Mouse (Mus musculus): ENCODE results near the gene Slc25a1. TPM values are rescaled to one million over a fixed set of nuclear protein-coding genes. Genes with fewer than 3 reads are reported as not detected.

The Slc25a1 gene
- polyA plus RNA-seq, 1 experiment from 2014 or later: 145 TPM

- 88% methylated on average over 10 of the region's 10 CpGs for WGBS
Measured at GRCm38 (mm10) chr16:17936776-17937175, 8.8 kb upstream of the Slc25a1 start.

GRCm38 (mm10) chr16:17934445-17934910 lies 6.5 kb upstream of the Slc25a1 start:
- Histone ChIP-seq H3K36me3 (no peaks in the 10 kb centered on the region), H3K4me1 (0 out of 2 replicates have a peak, but pooled peaks cover 8% of the 10 kb centered on the region), H3K9me3 (no peaks in the 10 kb centered on the region), H3K27me3 (no peaks in the 10 kb centered on the region), H3K9ac (replicated peaks) (no peak overlapping the region), H3K4me2 (replicated peaks) (no peak overlapping the region), H3K4me3 (no peak overlapping the region), H3K27ac (replicated peaks) (no peak overlapping the region)
- 70% methylated on average over 3 of the region's 3 CpGs for WGBS
- no peak for ATAC-seq (replicated peaks)

More at GRCm38 (mm10) chr16:17936776-17937175, 8.8 kb upstream of the Slc25a1 start:
- ATAC-seq (replicated peaks): no peak
- H3K9ac ChIP-seq (replicated peaks): no peak overlapping the region
- H3K4me3 ChIP-seq: no peak overlapping the region
- no peaks in the 10 kb centered on the region for H3K9me3 ChIP-seq
- H3K4me1 ChIP-seq: 0 out of 2 replicates have a peak, but pooled peaks cover 8% of the 10 kb centered on the region
- no peaks in the 10 kb centered on the region for H3K36me3 ChIP-seq
- no peak overlapping the region for H3K27ac ChIP-seq (replicated peaks)
- no peaks in the 10 kb centered on the region for H3K27me3 ChIP-seq
- H3K4me2 ChIP-seq (replicated peaks): no peak overlapping the region

- H3K36me3 ChIP-seq: no peaks in the 10 kb centered on the region
- H3K9ac ChIP-seq (replicated peaks): no peak overlapping the region
- WGBS: 75% methylated on average over 9 of the region's 9 CpGs
- H3K4me3 ChIP-seq: no peak overlapping the region
- no peak overlapping the region for H3K4me2 ChIP-seq (replicated peaks)
- no peaks in the 10 kb centered on the region for H3K9me3 ChIP-seq
- ATAC-seq (replicated peaks): no peak
- H3K27me3 ChIP-seq: no peaks in the 10 kb centered on the region
- 0 out of 2 replicates have a peak, but pooled peaks cover 4% of the 10 kb centered on the region for H3K4me1 ChIP-seq
- no peak overlapping the region for H3K27ac ChIP-seq (replicated peaks)
Measured at GRCm38 (mm10) chr16:17933594-17934444, 5.8 kb upstream of the Slc25a1 start.

DNA sequence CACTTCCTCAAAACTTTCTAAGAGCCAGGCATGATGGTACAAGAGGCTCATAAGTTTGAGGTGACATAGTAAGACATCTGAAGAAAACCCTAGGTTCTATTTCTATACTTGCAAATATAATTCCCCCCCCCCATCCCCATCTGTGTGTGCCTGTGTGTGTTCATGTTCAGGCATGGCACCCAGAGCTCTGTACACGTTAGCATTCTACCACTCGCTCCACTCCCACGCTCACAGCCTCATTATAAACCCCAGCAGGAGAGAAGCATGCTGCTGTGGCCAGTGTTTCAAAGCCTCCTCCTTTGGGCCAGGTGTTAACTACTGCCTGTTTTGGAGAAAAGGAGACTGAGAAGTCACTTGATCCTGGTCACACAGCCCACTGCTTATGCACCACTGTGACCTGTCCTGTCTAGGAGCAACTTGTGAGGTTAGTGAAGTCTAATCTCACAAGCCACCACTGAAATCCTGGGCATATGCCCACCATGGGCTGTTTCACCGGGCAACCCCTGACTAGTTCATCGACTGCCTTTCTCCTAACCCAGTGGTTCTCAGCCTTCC lies 4.0 kb upstream of the Slc25a1 start:
- WGBS: 64% methylated on average over 5 of the region's 5 CpGs
- Histone ChIP-seq H3K9me3 (no peaks in the 10 kb centered on the region), H3K36me3 (no peaks in the 10 kb centered on the region), H3K4me1 (peaks cover 7% of the 10 kb centered on the region), H3K27me3 (no peaks in the 10 kb centered on the region), H3K9ac (replicated peaks) (no peak overlapping the region), H3K4me2 (replicated peaks) (no peak overlapping the region), H3K27ac (replicated peaks) (no peak overlapping the region), H3K4me3 (no peak overlapping the region)
- ATAC-seq (replicated peaks): no peak

DNA sequence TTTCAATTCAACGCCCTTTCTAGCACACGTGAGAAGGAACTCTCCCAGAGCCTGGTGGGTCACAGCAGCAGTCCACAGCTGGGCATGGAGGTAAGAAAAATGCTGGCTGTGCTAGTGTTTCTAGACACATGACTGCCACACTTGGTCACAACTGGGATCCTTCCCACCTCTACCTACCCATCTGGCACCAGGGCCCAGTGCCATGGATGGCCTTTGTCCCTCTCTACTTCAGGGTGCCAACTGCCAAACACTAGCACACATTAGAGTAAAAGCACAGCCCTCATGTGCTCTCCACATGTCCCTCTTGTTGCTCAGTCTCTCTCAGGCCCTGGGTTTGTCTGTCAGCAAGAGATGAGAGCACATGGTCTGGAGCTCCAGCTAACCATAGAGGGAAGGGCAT lies 1.6 kb upstream of the Slc25a1 start:
- no peak for ATAC-seq (replicated peaks)
- WGBS: 43% methylated on average over 2 of the region's 2 CpGs

DNA sequence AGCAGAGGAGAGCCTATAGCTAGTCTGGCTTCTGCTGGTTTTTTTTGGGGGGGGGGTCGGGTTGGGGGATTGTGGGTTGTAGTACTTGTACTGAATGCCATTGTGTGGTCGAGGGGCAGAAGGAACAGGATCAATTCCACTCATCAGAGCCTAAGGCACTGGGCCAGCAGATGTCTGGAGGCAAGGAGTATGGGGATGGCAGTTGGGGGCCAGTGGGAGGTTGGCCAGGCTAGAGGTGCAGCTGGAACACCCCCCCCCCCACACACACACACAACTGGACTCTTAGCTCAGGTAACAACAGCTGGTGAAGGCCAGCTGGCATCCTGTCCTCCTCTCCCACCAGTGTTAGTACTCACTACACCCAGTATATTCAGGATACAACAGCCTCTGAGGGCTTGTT lies 1.2 kb upstream of the Slc25a1 start:
- peaks cover 10% of the 10 kb centered on the region; the same call in 1 of the 2 replicates for H3K36me3 ChIP-seq
- no peak; the same call in 1 of the 2 replicates for ATAC-seq (replicated peaks)
- peaks cover 18% of the 10 kb centered on the region for H3K4me1 ChIP-seq
- H3K4me2 ChIP-seq (replicated peaks): no peak overlapping the region
- peak overlapping the region; percentile 83; the same call in 1 of the 2 replicates for H3K27ac ChIP-seq (replicated peaks)
- H3K9me3 ChIP-seq: no peaks in the 10 kb centered on the region
- H3K4me3 ChIP-seq: 0 out of 2 replicates have a peak overlapping the region, but pooled peaks have one; percentile 78
- no peaks in the 10 kb centered on the region for H3K27me3 ChIP-seq
- no peak overlapping the region for H3K9ac ChIP-seq (replicated peaks)
- 0% methylated on average over 2 of the region's 2 CpGs for WGBS

More for the DNA sequence above, 1.6 kb upstream of the Slc25a1 start:
- no peak overlapping the region for H3K9ac ChIP-seq (replicated peaks)
- no peak overlapping the region for H3K4me3 ChIP-seq
- H3K36me3 ChIP-seq: peaks cover 10% of the 10 kb centered on the region; the same call in 1 of the 2 replicates
- peaks cover 18% of the 10 kb centered on the region for H3K4me1 ChIP-seq
- H3K27me3 ChIP-seq: no peaks in the 10 kb centered on the region
- H3K9me3 ChIP-seq: no peaks in the 10 kb centered on the region
- no peak overlapping the region for H3K4me2 ChIP-seq (replicated peaks)
- no peak overlapping the region for H3K27ac ChIP-seq (replicated peaks)

DNA sequence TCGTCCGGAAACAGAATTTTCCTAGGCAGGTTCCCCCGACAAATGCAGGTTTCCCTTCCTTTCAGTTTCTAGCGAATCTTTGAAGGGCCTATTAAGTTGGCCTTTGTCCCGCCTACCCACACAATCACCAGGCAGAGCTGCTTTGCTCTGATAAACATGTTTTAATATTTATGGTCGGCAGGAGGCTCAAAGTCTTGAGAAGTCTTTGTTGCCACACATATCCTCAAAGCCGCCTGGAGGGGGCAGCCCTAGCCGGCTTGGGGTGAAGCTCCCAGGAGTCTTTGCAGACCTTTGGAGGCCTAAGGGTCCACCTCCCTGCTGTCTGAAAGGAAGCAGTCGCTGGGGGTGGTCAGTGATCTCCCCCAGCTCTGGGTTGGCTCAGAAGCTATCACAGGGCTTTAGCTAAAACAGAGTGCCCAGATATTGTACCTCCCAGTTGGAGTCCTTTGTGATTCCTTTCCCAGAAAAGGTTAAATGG lies 647 bp upstream of the Slc25a1 start:
- peak; percentile 51 for ATAC-seq (replicated peaks)
- WGBS: under 1% methylated on average over 9 of the region's 9 CpGs
- peak overlapping the region; percentile 78 for H3K4me3 ChIP-seq

GRCm38 (mm10) chr16:17927351-17928082 lies 502 bp downstream of the Slc25a1 start:
- under 1% methylated on average over 72 of the region's 72 CpGs for WGBS
- peak overlapping the region; percentile 77 for H3K9ac ChIP-seq (replicated peaks)
- H3K27ac ChIP-seq (replicated peaks): peak overlapping the region; percentile 83
- H3K4me2 ChIP-seq (replicated peaks): peak overlapping the region; percentile 95
- H3K4me1 ChIP-seq: peaks cover 29% of the 10 kb centered on the region
- peak; percentile 55 for ATAC-seq (replicated peaks)
- H3K36me3 ChIP-seq: peaks cover 10% of the 10 kb centered on the region; the same call in 1 of the 2 replicates
- no peaks in the 10 kb centered on the region for H3K27me3 ChIP-seq
- peak overlapping the region; percentile 78 for H3K4me3 ChIP-seq
- no peaks in the 10 kb centered on the region for H3K9me3 ChIP-seq

More for the DNA sequence above, 647 bp upstream of the Slc25a1 start:
- H3K27me3 ChIP-seq: no peaks in the 10 kb centered on the region
- H3K36me3 ChIP-seq: peaks cover 10% of the 10 kb centered on the region; the same call in 1 of the 2 replicates
- no peaks in the 10 kb centered on the region for H3K9me3 ChIP-seq
- peak overlapping the region; percentile 83 for H3K27ac ChIP-seq (replicated peaks)
- peaks cover 18% of the 10 kb centered on the region for H3K4me1 ChIP-seq
- peak overlapping the region; percentile 77 for H3K9ac ChIP-seq (replicated peaks)
- H3K4me2 ChIP-seq (replicated peaks): peak overlapping the region; percentile 95

DNA sequence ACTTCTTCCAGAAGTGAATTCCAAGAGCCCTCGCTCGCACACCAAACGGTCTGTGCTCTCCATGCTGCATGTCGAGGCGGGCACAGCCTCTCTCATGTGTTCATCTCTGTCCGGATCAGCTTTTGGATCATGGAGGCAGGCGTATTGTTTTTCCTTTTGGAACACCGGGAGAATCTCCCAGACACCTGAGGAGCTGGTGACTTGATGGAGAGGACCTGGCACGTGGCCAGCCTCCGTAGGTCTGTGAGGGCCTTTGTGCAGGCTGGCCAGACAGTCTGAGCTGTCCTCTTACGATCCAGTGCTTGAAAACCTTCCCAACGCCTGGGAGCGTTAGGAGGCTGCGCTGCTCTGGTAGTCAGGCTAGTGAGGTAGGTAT lies 5.9 kb downstream of the Slc25a1 start:
- H3K9ac ChIP-seq (replicated peaks): peak overlapping the region; percentile 94
- H3K27me3 ChIP-seq: peaks cover 24% of the 10 kb centered on the region
- peaks cover 41% of the 10 kb centered on the region for H3K4me1 ChIP-seq
- peak overlapping the region; percentile 91 for H3K4me3 ChIP-seq
- peak overlapping the region; percentile 98 for H3K4me2 ChIP-seq (replicated peaks)
- 0% methylated on average over 14 of the region's 14 CpGs for WGBS
- H3K27ac ChIP-seq (replicated peaks): peak overlapping the region; percentile 92
- peak; percentile 1; the same call in 1 of the 2 replicates for ATAC-seq (replicated peaks)
- no peaks in the 10 kb centered on the region for H3K9me3 ChIP-seq
- H3K36me3 ChIP-seq: peaks cover 10% of the 10 kb centered on the region; the same call in 1 of the 2 replicates

DNA sequence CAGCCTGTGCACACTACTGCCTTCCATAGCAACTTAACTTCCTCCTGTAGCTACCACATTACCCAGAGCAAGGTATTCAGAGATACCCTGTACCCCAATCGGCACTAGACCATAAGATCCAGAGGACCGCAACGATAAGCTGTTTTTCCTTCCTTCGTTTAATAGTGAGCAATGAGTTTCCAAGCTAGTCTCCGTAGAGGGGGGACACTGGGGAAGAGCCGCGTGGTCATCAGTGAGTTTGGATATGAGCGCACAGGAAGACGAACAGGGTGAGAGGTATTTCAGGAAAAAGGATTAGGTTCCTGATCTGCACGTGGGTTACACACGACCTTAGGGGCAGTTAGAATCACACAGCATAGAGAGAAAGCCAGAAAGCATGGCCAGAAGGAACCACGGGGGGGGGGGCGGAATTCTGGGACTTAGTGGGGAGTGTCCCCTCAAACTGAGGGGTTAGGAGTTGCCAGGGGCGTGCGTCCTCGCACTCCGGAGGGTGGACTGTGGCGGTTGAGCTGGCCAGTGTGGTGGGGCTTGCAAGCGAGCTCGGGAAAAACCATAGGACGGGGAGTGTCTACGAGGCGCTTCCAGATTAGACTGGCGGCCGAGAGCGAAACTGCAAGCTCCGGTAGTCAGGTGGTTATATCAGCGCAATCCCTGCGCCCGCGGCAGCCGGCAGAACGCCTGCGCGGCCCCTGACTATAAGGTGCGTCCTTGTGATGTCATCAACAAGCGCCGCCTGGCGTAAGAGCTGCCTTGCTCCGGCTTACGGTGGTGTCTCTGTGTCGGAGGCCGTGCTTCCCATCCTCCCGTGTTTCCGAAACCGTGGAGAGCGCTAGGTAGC lies 6.5 kb downstream of the Slc25a1 start:
- Histone ChIP-seq H3K4me2 (replicated peaks) (peak overlapping the region; percentile 98), H3K4me1 (peaks cover 35% of the 10 kb centered on the region), H3K9ac (replicated peaks) (peak overlapping the region; percentile 94), H3K9me3 (no peaks in the 10 kb centered on the region), H3K27ac (replicated peaks) (peak overlapping the region; percentile 92), H3K27me3 (peaks cover 30% of the 10 kb centered on the region), H3K36me3 (peaks cover 10% of the 10 kb centered on the region; the same call in 1 of the 2 replicates), H3K4me3 (peak overlapping the region; percentile 91)
- peak; percentile 96 for ATAC-seq (replicated peaks)
- WGBS: 1% methylated on average over 47 of the region's 47 CpGs

DNA sequence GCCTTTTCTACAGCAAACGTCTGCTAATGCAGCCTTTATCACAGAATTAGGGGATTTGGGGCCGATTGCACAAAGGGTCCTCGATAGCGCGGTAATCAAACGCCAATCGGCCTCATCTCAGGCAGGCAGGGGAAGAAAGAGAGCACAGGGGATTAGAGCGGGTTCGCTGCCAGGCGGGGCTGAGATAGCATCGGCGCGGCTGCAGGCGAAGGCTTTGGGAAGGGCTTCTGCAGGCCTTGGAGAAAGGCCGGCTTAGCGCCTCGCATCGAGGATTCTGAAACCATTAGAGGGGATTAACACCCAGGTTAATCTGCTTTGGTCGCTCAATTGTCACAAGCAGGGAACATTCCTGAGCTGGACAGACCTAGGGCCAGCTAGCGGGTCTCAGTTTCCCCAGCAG lies 7.4 kb downstream of the Slc25a1 start:
- Histone ChIP-seq H3K27me3 (peaks cover 40% of the 10 kb centered on the region), H3K4me3 (no peak overlapping the region), H3K36me3 (peaks cover 3% of the 10 kb centered on the region; the same call in 1 of the 2 replicates), H3K4me1 (peaks cover 27% of the 10 kb centered on the region), H3K9me3 (no peaks in the 10 kb centered on the region), H3K27ac (replicated peaks) (no peak overlapping the region), H3K4me2 (replicated peaks) (peak overlapping the region; percentile 98), H3K9ac (replicated peaks) (peak overlapping the region; percentile 94)
- no peak for ATAC-seq (replicated peaks)
- 4% methylated on average over 20 of the region's 20 CpGs for WGBS

All from forebrain, embryonic 15.5 days (tissue).